Mouse (Mus musculus) megakaryocyte-erythroid progenitor cell, adult 5 weeks (primary cell): Measurements from ENCODE around the gene Defb38. TPM values are rescaled to one million over a fixed set of nuclear protein-coding genes. Genes with fewer than 3 reads are reported as not detected.

ENCODE experiments used
- polyA plus RNA-seq: library from polyadenylated mRNA; stranded (reverse); fragments of >175 nt; gene quantifications from 2 replicates; pipeline ENCODE4 v1.2.3, GENCODE M21; 2012

Gene Defb38
- not detected in 2 replicates for polyA plus RNA-seq

GRCm38 (mm10) chr8:19026466-19026865 is at the start of gene Defb38:
Defb38 (minus strand) TSS chr8:19026566.

GRCm38 (mm10) chr8:19064710-19065109 is 38.3 kb upstream of the Defb38 start, which contains the start of gene Defb39:
Defb39 (minus strand) TSS chr8:19064810.

Other genes with a start within 250 kb of the Defb38 start
- not detected in 2 replicates for gene Defb40, start 48.3 kb downstream of the Defb38 start, polyA plus RNA-seq
- gene Defb37, start 35.5 kb downstream of the Defb38 start, polyA plus RNA-seq: not detected in 2 replicates
- gene Defb39, start 38.2 kb upstream of the Defb38 start, polyA plus RNA-seq: not detected in 2 replicates
- not detected in 2 replicates for gene Defb12, start 88.3 kb upstream of the Defb38 start, polyA plus RNA-seq
- not detected in 2 replicates for gene Defb34, start 97.2 kb upstream of the Defb38 start, polyA plus RNA-seq
- not detected in 2 replicates for gene Gm45826, start 114.2 kb upstream of the Defb38 start, polyA plus RNA-seq
- gene Defb14, start 167.8 kb upstream of the Defb38 start, polyA plus RNA-seq: not detected in 2 replicates
- gene Defb4, start 172.1 kb upstream of the Defb38 start, polyA plus RNA-seq: not detected in 2 replicates
- not detected in 2 replicates for gene Defb6, start 198.9 kb upstream of the Defb38 start, polyA plus RNA-seq
- not detected in 2 replicates for gene Defb46, start 213.3 kb upstream of the Defb38 start, polyA plus RNA-seq
- not detected in 2 replicates for gene Defb5, start 221.0 kb upstream of the Defb38 start, polyA plus RNA-seq